Mouse (Mus musculus): ENCODE results near the gene Rps28.
A peak's percentile ranks its signal among the peaks of the same experiment; 100 is the strongest.

Gene Rps28

DNA sequence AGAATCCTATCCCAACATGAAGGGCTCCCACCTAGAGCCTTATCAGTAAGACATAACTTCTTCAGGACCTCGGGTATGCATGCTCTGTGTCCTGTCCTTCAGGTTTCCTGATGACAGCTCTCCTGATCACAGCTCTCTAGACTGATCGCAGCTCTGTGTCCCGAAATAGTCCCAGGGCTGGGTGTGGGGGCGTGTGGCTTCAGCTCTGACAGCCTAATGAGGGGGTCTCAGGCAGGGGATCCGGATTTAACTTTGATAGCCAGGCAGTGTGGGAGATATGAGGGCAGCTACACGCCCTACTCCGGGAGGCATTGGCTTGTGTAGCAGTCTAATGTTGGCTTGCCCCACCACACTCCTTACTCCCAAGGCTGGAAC, 13.2 kb downstream of the Rps28 start:
- no peak for DNase-seq

DNA sequence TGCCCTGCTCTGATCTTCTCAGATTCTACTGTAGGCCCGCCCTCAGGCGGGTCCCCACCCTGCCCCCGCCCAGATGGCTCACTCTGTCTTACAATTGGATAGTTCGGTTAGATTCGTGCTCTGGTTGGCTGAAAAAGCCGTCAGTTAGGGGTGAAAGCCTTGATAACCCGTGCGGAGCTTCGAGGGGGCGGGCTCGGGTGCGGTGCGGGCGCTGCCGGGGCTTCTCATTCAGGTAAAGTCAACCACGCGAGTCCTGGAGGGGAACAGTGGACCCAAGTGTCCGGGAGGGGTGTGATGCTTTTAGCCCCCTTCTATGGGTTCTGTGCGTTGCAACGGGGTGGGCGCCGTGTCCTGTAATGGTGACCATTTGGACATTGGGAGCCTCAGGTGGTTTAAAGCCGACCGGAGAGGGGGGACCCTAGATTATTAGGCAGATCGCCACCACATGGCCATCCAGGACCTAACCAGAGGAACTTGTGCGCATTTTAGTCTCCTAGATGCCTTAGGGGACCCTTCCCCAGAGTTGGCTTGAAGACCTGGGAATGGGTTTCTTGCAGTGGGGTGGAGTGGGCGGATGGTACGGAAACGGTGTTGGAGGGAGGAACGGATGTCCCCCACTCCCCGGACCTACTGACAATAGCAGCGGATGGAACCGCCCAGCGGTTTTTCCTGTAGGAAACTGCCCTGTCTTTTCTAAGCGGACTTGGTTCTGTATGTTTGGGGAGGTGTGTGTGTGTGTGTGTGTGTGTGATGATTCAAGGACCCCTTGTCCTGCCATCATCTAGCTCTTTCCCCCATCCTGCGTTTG, 13.8 kb downstream of the Rps28 start, which contains the start of gene Kank3:
Gene Kank3, plus strand, starts transcription at position 186 of the 808 bp plus-strand sequence.
- peak; percentile 94 for DNase-seq

DNA sequence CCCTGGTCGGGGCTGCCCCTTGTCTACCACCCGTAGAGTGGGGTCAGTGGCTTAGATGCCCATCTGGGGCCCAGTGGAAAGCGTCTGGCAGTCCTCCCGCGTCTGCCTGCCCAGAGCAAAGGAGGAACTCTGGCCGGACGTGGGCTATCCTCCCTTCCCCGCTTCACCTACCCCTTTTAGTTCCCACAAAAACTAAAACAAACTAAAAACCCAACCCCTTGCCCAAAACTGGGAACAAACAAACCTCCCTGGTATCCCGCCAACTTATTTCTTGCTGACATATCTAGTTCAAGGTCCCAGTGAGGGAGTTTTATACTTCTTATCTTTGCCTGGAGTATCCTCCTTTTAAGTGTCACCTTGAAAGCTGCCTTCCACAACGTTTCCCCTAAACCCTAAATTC, 16.2 kb downstream of the Rps28 start:
- no peak for DNase-seq

DNA sequence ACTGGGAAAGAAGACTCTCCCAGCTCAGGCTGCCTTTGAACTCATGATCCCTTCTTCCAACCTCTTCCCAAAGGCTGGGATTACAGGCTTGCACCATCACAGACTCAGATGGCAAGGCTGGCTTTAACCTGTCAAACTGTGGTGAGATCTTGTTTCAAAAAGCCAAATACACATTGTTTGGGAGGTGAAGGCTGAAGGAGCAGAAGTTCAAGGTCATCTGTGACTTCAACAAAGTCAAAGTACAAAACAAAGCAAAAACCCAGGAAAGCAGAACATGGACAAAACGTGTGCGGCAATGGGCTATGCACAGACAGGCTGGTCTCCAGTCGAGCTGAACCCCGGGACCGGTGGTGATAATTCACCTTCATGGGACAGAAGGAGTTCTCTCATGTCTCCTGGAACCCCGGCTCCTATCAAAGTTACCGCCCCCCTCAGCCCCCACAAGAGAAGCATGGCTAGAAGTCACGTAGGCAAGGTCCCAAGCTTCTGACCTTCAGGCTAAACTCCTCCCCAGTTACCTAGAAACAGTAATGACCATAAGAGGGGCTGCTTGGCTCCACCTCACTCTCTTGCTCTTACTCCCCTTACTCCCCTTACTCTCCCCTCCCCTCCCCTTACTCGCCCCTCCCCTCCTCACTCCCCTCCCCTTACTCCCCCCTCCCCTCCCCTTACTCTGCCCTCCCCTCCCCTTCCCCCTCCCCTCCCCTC, 17.0 kb downstream of the Rps28 start:
- DNase-seq = no peak

DNA sequence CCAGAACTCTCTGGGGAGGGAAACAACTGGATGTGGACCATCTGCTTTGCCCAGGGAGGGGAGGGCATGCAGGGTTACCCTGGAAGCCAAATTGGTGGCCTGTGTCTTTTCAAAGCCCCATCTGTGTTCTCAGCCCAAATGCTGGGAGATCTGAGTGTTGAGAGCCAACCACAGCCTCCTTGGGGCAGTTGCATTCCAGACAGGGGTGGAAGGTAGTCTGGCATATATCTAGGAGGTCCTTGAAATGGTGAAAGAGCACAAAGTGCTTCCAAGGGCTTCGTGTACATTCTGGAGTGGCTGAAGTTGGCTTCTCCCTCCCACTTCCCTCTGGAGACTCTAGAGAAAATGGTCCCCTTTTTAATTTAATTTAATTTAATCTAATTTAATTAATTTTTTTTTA, 19.6 kb downstream of the Rps28 start:
- DNase-seq = no peak

DNA sequence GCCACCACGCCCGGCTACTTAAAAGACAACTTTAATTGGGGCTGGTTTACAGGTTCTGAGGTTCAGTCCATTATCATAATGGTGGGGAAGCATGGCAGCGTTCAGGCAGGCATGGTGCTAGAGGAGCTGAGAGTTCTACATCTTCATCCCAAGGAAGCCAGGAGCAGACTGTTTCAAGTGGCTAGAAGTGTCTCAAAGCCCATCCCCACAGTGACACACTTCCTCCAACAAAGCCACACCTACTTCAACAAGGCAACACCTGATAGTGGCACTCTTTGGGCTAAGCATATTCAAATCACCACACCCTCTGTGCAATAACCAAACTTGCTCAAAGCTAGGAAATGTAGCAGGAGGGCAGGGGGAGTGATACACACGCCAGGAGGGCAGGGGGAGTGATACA, 20.2 kb downstream of the Rps28 start:
- DNase-seq = no peak

DNA sequence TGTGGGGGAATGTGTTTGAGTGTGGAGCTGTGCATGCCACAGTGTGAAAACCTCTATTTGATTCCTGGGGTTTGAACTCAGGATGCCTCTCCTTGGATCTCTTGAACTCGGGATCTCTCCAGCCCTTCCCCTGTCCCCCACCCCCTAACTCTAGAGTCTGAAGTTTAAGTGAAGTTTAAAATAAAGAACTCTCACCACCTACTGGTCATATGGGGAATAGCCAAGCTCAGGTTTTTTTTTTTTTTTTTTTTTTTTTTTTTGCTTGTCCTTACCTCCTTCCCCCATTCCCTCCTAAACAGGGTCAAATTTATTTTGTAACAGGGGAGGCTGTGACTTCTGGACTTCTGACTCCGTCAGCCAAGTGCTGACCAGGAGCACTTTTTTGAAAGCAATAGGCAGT, 22.1 kb downstream of the Rps28 start:
- DNase-seq = no peak

DNA sequence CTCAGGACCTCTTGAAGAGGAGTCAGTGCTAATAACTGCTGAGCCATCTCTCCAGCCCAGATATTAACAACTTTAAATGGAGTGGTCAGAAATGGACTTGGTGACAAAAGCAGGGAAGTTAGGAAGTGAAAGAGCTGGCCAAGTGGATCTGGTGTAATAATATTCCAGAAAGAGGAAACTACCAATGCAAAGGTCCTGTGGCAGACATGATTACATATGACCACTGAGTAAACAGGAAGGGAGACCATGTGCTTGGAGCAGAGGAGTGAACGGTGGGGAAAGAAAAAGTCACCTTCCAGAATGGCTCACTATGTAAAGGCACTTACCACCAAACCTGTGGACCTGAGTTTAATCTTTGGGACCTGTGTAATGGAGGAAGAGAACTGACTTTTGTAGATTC, 25.1 kb downstream of the Rps28 start:
- DNase-seq = no peak

DNA sequence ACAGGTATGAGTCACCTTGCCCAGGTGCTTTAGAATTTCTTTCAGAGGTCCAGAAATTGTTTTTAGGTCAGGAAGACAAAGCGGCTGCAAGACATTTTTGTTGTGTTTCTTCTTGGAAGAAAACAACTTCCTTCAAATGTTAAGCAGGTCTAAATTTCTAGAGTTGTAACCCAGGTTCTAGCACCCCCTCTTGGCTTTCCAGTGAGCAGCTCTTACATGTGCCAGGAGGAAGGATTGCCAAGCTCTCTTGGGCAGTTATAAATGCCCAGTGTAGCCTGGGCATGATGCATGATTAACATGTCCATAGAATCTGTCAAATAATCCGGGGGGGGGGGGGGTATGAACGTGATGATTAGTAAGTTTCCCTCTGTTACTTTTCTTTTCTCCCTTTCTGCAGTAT, 26.1 kb downstream of the Rps28 start:
- DNase-seq = no peak

DNA sequence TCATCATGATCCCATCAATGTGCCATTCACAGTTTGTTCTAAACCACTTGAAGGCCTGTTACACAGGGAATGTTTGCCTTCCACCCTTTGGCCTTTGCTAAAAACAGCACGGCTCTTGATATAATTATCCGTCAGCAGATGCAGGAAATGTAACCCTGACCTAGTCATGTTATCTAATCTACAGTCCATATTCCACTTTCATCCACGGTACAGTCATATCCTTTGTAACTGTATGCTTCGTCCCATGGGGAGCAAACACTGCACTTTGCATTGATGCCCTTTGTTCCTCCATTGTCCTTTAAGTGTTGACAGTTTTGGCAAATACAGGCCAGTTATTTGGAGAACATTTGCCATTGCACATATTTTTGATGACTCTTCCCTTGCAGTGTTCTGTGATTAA, 35.6 kb downstream of the Rps28 start:
- DNase-seq = no peak

DNA sequence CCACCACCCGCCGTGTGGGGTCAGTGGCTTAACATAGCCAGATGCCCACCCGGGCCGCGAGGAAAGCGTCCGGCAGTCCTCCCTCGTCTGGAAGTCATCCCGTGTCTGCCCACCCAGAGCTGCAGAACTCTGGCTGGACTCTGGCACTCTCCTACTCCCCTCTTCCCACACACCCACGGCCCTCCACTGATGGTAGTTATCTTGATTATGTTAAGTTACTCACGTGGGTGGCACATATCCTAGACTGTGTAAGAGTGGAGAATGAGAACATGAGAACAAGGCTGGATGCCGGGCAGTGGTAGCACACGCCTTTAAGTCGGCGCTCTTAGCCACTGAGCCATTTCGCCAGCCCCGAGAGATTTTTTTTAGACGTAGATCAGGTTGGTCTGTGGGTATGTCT, 38.0 kb downstream of the Rps28 start:
- no peak for DNase-seq

DNA sequence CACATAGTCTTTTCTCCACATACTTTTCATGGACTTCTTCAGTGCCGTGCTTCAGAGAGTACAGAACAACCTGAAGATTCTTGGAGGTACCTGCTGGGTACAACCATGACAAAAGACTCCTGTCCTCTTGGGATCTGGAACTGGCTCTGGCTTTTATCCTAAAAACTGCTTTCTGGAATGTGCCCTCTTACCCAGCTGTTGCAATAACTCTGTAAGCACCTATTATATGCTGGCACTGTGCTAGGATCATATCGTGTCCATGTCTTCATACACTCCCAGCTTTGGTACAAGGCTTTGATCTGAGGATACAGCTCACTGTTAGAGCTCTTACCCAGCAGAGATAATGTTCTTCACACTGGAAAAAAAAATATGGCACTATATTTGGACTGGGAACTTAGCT, 39.4 kb downstream of the Rps28 start:
- DNase-seq = no peak

DNA sequence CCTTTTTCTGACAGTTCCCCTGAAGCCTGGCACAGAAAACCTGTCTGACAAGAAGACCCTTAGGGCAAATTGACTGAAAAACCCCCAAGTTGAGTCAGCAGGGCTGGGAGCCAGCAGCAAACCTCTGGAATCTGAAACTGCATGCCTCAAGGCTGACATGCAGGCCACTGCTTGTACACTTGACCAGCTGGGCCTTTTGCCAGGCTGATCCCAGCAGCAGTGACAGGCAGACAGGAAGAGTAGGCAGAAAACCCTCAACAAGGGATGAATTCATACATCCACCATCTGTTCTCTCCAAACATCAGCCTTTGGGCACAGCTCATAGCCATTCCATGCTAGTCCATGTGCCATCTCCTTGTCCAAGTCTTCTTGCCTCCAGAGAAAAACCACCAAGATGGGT, 41.0 kb downstream of the Rps28 start:
- peak; percentile 39 for DNase-seq

DNA sequence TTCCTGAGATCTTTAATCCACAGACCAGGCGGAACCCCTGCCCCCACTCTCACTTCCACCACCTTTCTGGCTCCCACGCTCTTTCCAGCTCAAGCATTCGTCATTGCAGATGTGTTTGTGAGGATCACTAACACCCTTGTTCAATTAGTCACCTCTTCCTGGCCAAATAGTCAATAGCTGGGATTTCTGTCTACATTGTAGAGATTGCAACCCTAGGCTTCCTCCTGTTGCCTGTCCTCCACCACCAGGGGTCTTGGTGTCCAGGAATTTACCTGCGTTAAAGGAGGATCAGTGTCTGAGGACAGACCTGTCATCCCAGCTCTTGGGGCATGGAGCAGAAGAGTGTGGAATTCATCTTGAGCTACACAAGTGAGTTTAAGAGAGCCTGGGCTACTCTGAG, 42.3 kb downstream of the Rps28 start:
- DNase-seq = no peak

DNA sequence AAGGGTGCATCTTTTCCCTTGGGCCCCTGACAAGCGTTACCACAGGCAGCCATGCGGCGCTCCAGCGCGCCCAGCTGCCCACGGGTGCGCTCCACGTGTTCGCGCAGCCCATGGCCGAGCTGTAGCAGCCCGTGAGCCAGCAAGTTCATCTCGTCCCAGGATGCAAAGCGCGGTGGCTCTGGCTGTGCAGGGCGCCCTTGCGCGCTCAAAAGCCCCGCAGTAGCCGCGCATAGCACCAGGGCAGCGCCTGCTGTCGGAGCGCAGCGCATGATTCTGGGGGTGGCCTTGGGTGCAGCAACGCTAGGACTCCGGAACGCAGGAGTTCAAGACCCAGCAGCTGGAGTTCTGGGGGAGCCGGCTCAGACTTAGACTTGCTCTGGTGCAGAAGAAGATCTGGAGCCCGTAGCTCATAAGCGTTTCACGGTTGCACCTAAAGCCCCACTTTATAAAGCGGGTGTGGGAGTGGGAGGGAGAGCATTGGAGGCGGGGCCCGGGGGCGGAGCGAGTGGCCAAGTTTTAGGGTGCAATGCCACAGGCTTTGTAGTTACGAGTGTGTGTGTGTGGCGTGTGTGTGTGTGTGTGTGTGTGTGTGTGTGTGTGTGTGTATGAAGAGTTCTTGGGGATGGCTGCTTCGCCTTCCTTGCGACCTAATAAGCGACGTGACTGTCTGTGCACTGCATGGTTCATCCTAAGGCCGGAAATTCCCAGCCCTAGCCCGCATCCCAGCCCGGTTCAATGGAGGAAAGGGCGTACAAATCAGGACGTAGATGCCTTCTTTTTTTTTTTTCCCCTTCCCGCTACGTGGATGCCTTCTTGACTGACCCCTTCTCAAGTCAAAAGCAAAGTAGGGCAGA, 43.0 kb downstream of the Rps28 start, which contains the start of gene Angptl4:
Gene Angptl4, minus strand, starts transcription at position 707 of the 854 bp plus-strand sequence.
- peak; percentile 46 for DNase-seq

DNA sequence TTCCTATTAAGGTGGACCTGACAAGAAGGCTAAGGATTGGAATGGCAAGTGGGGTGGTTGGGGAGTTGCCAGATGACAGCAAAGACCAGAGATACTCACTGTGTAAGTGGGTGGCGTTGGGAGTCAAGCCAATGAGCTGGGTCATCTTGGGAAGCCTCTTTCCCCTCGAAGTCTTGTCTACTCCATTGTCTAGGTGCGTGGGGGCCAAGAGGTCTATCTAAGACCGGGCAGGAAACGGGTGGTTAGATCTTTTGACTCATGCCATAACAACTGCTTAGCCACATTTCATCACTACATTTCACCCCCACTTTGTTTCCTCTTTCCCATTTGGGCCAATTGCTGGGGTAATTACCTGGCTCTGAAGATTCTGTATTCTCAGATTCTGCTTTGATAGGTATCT, 43.9 kb downstream of the Rps28 start:
- DNase-seq = no peak

DNA sequence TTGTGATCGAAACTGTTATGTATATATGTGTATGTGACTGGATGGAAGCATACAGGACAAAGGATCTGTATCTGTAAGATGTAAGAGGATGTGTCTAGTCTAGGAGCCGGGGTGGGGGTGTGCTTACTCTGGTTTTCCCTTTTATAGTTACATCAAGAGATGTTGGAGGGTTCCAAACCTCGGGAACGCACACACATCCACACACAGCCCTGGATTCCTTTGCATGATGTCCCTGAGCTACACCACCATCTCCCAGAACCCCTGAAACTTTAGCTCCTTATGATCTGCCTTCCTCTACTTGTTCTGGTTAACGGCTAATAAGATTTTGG, 44.4 kb downstream of the Rps28 start:
- DNase-seq = no peak

DNA sequence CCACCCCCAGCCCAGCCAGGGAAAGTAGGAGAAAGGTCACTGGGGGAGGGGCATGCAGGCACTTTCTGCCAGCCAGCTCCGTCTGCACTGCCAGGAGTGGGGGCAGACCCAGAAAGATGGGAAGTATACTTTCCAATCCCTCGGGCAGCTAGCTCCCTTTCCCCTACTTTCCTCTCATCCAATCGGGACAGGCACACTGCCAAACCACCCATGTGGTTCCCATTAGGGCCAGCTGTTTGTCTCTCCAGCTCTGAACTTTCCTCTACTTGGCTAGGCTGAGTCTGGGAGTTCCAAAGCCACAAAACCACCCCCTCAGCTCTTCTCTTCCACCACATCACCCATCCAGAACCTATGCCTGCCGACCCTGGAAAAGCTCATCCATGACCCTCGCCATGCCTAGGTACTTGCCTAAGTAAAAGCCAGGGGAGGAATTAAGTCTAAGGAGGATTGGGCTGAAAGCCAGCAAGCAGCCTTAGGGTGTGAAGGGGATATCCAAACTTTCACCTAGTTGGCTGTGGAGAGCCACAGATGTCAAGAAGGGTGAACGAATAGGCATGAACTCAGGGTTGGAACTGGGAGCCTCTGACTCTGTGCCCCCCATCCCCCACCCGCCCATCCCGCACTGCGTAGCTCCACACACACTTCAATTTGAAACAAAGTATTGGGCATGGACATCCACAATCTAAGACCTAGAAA, 44.9 kb downstream of the Rps28 start:
- DNase-seq = peak; percentile 85

DNA sequence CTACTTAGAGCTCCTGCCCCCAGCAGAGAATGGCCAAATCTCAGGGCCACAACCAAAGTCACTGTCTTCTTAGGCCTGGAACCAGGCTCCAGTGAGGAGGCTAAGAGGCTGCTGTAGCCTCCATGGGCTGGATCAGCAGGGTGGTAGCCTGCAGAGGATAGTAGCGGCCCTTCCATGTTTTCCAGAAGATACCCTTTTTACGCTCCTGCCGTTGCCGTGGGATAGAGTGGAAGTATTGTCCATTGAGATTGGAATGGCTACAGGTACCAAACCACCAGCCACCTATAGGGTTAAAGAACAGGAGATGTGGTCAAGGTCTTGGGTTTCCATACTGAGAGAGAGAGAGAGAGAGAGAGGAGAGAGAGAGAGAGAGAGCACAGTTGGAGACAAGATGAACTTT, 49.1 kb downstream of the Rps28 start:
- DNase-seq = no peak

DNA sequence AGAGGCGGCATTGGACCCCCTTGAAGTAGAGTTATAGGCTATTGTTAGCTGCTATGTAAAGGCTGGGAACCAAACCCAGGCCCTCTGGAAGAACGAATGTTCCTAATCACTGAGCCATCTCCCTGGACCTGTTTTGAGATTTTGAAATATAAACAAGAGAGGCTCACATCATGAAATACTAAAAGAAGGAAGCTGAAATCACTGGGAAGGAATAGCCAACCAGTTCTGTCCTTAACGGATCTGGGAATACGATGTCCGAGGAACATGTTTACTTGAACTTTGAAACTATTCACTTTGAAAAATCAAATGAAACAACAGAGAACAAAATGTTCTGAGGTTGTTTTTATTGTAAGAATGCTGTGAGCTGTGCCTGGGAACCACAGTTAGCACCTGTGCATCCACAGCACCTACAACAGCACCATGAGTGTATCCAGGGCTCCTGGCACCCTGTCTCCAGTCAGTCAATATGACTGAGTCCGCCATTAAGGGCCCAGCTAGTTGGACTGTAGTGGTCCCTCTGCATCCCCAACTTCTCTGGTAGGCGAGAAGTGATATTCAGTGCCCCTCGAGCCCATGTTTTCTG, 49.7 kb downstream of the Rps28 start:
- no peak for DNase-seq

DNA sequence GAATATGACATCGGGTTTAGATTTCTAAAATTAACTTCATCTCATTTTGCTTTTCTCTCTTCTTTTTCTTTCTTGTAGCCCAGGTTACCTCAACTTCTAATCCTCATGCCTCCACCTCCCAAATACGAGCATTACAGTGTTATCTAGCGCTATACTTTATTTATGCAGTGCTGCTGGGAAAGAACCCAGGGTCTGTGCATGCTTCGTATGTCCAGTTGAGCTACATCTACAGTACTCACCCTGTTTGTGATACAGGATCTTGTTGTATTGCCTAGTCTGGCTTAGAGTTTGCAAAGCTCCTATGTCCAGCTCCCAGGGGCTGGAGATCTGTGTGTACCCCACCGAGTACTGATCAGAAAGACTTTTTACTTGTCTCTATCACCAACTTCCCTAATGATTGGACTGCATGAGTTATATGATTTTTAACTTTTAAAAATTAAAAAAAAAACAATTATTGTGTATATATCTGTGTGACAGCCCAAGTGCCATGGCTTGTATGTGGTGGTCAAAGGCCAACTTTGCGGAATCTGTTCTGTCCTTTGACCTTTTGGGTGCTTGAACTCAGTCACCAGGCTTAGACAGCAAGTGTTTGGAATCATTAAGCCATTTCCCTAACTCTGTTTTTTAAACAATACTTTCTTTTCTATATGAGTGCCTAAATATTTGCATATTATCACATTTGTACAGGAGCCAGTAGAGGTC, 50.3 kb downstream of the Rps28 start:
- no peak for DNase-seq

DNA sequence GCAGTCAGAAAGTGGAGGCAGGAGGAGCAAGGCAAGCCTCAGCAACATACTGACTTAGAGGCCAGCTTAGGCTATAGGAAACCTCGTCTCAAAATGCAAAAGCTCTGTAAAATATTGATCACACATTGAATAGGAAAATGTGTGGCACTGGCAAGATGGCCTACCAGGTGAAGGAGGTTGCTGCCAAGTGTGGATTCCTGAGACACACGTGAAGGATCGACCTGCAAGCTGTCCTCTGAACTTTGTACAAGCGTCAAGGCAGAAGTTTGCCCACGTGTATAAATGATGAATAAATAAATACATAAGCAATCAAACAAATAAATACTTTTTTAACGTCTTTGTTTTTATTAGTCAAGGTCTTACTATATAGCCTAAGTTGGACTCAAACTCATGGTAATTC, 50.9 kb downstream of the Rps28 start:
- DNase-seq = no peak

All from right cerebral cortex, postnatal 14 days (tissue).